Mouse (Mus musculus): ENCODE results near the gene Ntrk2. TPM values are rescaled to one million over a fixed set of nuclear protein-coding genes. Genes with fewer than 3 reads are reported as not detected.

The Ntrk2 gene
- total RNA-seq, 1 experiment from 2014 or later = not detected

GRCm38 (mm10) chr13:58940208-58940607 lies 133.8 kb downstream of the Ntrk2 start:
- ATAC-seq (replicated peaks in 1 of 2; ENCODE audit: insufficient read depth in 1 of 2, low FRiP score in 2 of 2, low TSS enrichment in 1 of 2, low read depth in 1 of 2, poor library complexity in 2 of 2, severe bottlenecking in 2 of 2) = no peak

- no peak for ATAC-seq (replicated peaks in 1 of 2; ENCODE audit: insufficient read depth in 1 of 2, low FRiP score in 2 of 2, low TSS enrichment in 1 of 2, low read depth in 1 of 2, poor library complexity in 2 of 2, severe bottlenecking in 2 of 2)
Measured at GRCm38 (mm10) chr13:58940798-58941197, 134.4 kb downstream of the Ntrk2 start.

- no peak for ATAC-seq (replicated peaks in 1 of 2; ENCODE audit: insufficient read depth in 1 of 2, low FRiP score in 2 of 2, low TSS enrichment in 1 of 2, low read depth in 1 of 2, poor library complexity in 2 of 2, severe bottlenecking in 2 of 2)
Measured at GRCm38 (mm10) chr13:58945781-58946180, 139.4 kb downstream of the Ntrk2 start.

GRCm38 (mm10) chr13:58946589-58946988 lies 140.2 kb downstream of the Ntrk2 start:
- no peak for ATAC-seq (replicated peaks in 1 of 2; ENCODE audit: insufficient read depth in 1 of 2, low FRiP score in 2 of 2, low TSS enrichment in 1 of 2, low read depth in 1 of 2, poor library complexity in 2 of 2, severe bottlenecking in 2 of 2)

- no peak for ATAC-seq (replicated peaks in 1 of 2; ENCODE audit: insufficient read depth in 1 of 2, low FRiP score in 2 of 2, low TSS enrichment in 1 of 2, low read depth in 1 of 2, poor library complexity in 2 of 2, severe bottlenecking in 2 of 2)
Measured at GRCm38 (mm10) chr13:58947056-58947455, 140.7 kb downstream of the Ntrk2 start.

GRCm38 (mm10) chr13:58954331-58954730 lies 148.0 kb downstream of the Ntrk2 start:
- ATAC-seq (replicated peaks in 1 of 2; ENCODE audit: insufficient read depth in 1 of 2, low FRiP score in 2 of 2, low TSS enrichment in 1 of 2, low read depth in 1 of 2, poor library complexity in 2 of 2, severe bottlenecking in 2 of 2) = no peak

- no peak for ATAC-seq (replicated peaks in 1 of 2; ENCODE audit: insufficient read depth in 1 of 2, low FRiP score in 2 of 2, low TSS enrichment in 1 of 2, low read depth in 1 of 2, poor library complexity in 2 of 2, severe bottlenecking in 2 of 2)
Measured at GRCm38 (mm10) chr13:58954764-58955163, 148.4 kb downstream of the Ntrk2 start.

GRCm38 (mm10) chr13:58955237-58955777 lies 148.9 kb downstream of the Ntrk2 start:
- no peak for ATAC-seq (replicated peaks in 1 of 2; ENCODE audit: insufficient read depth in 1 of 2, low FRiP score in 2 of 2, low TSS enrichment in 1 of 2, low read depth in 1 of 2, poor library complexity in 2 of 2, severe bottlenecking in 2 of 2)

- ATAC-seq (replicated peaks in 1 of 2; ENCODE audit: insufficient read depth in 1 of 2, low FRiP score in 2 of 2, low TSS enrichment in 1 of 2, low read depth in 1 of 2, poor library complexity in 2 of 2, severe bottlenecking in 2 of 2) = no peak
Measured at GRCm38 (mm10) chr13:58958171-58958904, 152.0 kb downstream of the Ntrk2 start.

GRCm38 (mm10) chr13:58960321-58960720 lies 154.0 kb downstream of the Ntrk2 start:
- ATAC-seq (replicated peaks in 1 of 2; ENCODE audit: insufficient read depth in 1 of 2, low FRiP score in 2 of 2, low TSS enrichment in 1 of 2, low read depth in 1 of 2, poor library complexity in 2 of 2, severe bottlenecking in 2 of 2) = no peak

- no peak for ATAC-seq (replicated peaks in 1 of 2; ENCODE audit: insufficient read depth in 1 of 2, low FRiP score in 2 of 2, low TSS enrichment in 1 of 2, low read depth in 1 of 2, poor library complexity in 2 of 2, severe bottlenecking in 2 of 2)
Measured at GRCm38 (mm10) chr13:58964701-58965359, 158.5 kb downstream of the Ntrk2 start.

GRCm38 (mm10) chr13:58965826-58966225 lies 159.5 kb downstream of the Ntrk2 start:
- no peak for ATAC-seq (replicated peaks in 1 of 2; ENCODE audit: insufficient read depth in 1 of 2, low FRiP score in 2 of 2, low TSS enrichment in 1 of 2, low read depth in 1 of 2, poor library complexity in 2 of 2, severe bottlenecking in 2 of 2)

- ATAC-seq (replicated peaks in 1 of 2; ENCODE audit: insufficient read depth in 1 of 2, low FRiP score in 2 of 2, low TSS enrichment in 1 of 2, low read depth in 1 of 2, poor library complexity in 2 of 2, severe bottlenecking in 2 of 2) = no peak
Measured at GRCm38 (mm10) chr13:58966466-58966865, 160.1 kb downstream of the Ntrk2 start.

GRCm38 (mm10) chr13:58968168-58968567 lies 161.8 kb downstream of the Ntrk2 start:
- no peak for ATAC-seq (replicated peaks in 1 of 2; ENCODE audit: insufficient read depth in 1 of 2, low FRiP score in 2 of 2, low TSS enrichment in 1 of 2, low read depth in 1 of 2, poor library complexity in 2 of 2, severe bottlenecking in 2 of 2)

- no peak for ATAC-seq (replicated peaks in 1 of 2; ENCODE audit: insufficient read depth in 1 of 2, low FRiP score in 2 of 2, low TSS enrichment in 1 of 2, low read depth in 1 of 2, poor library complexity in 2 of 2, severe bottlenecking in 2 of 2)
Measured at GRCm38 (mm10) chr13:58971449-58971903, 165.1 kb downstream of the Ntrk2 start.

GRCm38 (mm10) chr13:58972511-58972910 lies 166.1 kb downstream of the Ntrk2 start:
- ATAC-seq (replicated peaks in 1 of 2; ENCODE audit: insufficient read depth in 1 of 2, low FRiP score in 2 of 2, low TSS enrichment in 1 of 2, low read depth in 1 of 2, poor library complexity in 2 of 2, severe bottlenecking in 2 of 2) = no peak

GRCm38 (mm10) chr13:58996447-58996846 lies 190.1 kb downstream of the Ntrk2 start:
- ATAC-seq (replicated peaks in 1 of 2; ENCODE audit: insufficient read depth in 1 of 2, low FRiP score in 2 of 2, low TSS enrichment in 1 of 2, low read depth in 1 of 2, poor library complexity in 2 of 2, severe bottlenecking in 2 of 2) = no peak

GRCm38 (mm10) chr13:58997763-58998162 lies 191.4 kb downstream of the Ntrk2 start:
- peak in 1 of 2 experiments; percentile 46; a peak in 2 of 4 replicates for ATAC-seq (replicated peaks in 1 of 2; ENCODE audit: insufficient read depth in 1 of 2, low FRiP score in 2 of 2, low TSS enrichment in 1 of 2, low read depth in 1 of 2, poor library complexity in 2 of 2, severe bottlenecking in 2 of 2)
